Mouse (Mus musculus) Muller cell, postnatal 12 days (primary cell): ENCODE data around the gene Zfc3h1.

Source experiments
- DNase-seq: peaks from one replicate; pipeline ENCODE4 v3.0.0-alpha.2; 2015; ENCODE audit errors: inconsistent ontology term

Zfc3h1 gene

DNA sequence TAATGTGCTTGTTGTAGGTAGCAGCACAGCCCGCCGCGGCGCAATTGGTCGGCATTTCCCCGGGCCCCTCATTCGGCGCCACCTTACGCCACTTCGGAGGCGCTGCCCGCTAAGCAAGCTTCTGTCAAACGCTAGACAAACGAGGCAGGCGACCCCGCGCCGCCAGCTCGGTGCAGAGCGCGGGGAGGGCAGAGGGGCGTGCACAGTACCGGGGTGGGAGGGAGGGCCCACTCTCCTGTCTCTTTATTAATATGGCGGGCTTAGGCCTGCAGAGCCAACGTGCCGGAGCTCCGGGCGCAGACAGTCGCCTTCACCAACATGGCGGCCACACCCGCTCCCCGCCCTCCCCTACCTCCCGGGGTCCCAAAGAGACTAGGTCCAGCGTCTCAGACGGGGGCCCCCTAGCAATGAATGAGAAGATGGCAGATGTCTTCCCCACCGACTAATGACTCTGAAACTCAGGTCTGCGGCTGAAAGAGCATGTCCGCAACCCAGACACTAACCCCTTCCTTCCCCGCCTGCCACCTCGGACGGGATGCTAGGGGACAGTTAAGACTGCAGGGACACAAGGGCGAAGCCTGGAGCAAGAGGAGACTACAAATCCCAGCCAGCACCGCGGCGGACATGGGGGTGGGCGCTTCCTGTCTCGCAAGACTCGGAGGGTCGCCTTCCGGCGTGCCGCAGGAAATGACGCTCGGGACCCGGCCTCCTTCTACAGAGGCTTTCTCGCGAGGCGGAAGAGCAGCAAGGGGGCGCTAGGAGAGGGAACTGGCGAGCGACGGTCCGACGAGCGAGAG, at the start of gene Zfc3h1, which contains the start of gene Thap2:
Gene Zfc3h1, plus strand, starts transcription at position 739 of the 797 bp plus-strand sequence.
Gene Thap2, minus strand, starts transcription at position 223 of the 797 bp plus-strand sequence.
- DNase-seq: peak; percentile 100

DNA sequence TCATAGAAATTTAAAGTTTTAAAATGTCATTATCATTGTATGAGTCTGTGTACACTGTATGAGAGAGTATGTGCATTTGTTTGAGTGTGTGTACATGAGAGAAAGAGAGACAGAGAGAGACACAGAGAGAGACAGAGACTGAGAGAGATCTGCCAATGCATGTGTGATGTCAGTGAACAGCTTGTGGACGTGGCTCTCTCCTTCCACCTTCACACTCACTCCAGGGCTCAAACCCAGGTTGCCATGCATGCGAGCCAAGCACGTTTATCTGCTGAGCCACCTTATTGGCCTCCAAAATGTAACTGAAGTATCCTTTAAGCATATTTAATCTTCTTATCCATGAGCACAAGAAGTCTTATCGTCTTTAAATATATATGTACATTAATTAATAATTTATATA, 47.9 kb upstream of the Zfc3h1 start:
- no peak for DNase-seq

DNA sequence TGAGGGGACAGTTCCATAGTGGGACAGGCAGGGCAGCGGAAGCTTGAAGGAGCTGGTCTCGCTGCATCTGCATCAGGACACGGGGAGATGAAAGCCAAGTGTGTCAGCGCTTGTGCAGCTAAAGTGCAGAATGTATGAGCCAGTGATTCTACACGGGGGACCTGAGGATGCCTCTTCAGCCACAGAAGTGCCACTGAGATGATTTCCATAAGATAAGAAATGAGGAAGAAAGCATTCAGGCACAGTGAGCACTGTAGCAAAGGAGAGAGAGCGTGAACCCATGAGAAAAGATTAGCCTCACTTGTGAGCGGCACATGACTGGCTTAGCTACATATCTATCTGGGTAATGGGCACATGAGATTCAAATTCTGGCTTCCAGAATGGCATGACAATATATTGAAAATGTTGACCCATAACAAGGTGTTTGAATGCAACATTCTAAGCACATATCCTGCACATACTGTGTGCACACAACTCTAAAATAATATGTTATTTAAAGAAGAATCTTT, 44.9 kb upstream of the Zfc3h1 start:
- no peak for DNase-seq

DNA sequence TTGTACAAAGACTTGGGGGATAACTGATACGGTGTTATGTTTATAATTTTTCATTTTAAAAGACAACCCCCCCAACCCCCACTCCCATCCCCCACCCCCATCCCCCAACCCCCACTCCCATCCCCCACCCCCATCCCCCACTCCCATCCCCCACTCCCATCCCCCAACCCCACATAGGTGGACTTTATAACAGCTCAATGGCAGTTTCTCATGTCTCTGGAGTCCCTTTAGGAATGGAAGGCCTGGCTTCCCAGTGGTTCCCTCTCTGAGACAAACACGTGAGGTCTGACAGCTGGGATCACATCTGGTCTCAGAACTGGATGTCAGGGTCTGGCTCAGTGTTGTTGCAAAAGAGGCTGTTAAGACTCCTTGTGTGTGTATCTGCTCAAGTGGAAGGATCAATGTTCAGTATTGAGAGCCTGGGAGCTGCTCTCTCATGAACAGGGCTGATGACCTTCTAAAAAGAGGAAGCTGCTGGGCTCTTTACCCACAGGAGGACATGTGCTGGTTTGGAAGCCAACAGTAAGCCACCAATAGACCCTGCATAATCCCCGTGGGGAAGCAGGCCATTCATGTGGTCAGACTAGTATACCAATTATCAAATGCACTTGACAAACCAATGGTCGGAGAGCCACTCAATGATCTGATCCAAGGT, 41.9 kb upstream of the Zfc3h1 start:
- no peak for DNase-seq

DNA sequence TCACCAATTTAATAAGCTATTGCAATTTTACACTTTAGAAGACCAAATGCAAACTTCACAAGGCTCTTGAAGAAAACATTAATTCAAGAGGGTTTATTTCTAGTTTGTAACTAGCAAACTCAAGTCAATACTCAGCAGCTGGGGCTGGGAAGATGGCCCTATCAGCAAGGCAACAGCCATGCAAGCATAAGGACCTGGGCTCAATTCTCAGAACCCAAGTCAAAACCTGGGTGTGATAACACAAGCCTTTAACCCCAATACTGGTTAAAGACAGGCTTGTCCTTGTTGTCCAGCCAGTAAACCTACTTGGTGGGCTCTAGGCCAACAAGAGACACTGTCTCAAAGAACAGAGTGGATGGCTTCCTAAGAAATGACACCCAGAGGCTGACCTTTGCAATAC, 38.3 kb upstream of the Zfc3h1 start:
- DNase-seq: no peak

DNA sequence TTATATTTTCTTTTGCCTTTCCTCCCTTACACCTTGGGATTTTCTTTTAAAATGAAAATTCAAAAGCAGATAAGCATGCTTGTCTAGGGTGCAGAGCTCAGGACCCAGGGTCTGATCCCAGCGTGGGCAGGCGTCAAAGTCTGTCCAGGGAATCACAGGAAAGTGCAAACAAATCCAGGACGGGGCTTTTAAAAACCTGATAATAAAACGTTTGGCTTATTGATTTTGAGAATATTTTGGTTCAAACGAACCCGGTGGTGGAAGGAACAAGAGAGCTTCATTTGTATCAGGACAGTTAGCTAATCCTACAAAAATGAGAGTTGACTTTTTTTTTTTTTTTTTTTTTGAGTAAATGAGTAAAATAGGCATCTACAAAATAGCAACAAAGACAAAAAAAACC, 36.6 kb upstream of the Zfc3h1 start:
- DNase-seq: no peak

DNA sequence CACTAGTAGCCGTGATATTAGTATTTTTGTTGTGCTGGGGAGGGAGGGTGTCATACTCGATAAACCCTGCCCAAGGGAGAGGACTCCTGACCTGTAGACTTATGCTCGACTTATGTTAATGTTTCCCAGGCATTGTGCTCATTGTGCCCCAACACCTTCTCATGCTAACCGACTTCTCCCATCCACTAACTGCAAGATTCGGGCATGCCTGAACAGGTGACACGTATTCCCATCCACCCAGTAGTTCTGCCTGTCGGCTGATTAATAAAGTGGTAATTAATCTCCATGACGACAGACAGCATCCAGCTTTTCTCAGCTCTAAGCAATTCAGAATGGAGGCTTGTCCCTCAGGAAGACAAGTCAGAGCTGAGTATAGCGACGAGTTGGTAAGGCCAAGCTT, 35.7 kb upstream of the Zfc3h1 start:
- DNase-seq: no peak

DNA sequence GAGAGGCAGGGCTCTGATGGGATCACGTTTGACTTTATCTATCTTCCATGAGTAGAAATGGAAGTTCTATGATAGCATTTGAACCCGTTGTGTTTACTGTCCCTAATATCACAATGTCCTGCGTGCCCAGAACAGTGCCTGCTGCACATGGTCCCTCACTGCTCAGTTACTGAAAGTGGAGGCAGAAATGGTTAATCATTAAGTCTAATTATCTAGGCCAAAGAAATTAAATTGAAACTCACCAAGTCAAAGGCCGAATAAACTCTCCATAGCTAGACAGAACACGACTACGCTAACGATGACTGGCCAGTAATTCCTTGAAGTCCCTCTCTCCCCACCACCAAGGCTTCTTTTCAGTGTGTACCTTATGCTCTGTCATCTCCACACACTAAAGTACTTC, 35.2 kb upstream of the Zfc3h1 start:
- DNase-seq: no peak

DNA sequence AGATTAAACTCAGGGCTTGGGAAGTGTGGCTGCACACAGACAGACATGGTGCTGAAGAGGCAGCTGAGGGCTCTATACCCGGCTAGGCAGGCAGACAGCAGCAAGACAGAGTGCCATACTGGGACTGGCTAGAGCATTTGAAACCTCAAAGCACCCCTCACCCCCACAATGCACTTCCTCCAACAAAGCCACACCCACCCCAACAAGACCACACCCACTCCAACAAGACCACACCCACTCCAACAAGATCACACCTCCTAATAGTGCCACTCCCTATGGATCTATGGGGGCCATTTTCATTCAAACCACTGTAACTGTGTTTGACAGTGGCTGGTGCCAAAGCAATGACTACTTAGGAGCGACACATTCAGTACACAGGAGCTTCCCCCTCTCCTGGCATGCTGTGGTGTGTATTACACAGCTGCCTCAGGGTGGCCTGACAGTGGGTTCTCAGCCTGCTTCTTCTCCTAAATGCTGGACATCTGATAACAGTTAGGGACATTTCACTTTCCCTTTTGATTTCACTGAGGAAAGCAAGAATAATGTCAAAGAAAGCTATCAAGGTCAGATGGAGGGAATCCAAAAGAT, 33.9 kb upstream of the Zfc3h1 start:
- no peak for DNase-seq

DNA sequence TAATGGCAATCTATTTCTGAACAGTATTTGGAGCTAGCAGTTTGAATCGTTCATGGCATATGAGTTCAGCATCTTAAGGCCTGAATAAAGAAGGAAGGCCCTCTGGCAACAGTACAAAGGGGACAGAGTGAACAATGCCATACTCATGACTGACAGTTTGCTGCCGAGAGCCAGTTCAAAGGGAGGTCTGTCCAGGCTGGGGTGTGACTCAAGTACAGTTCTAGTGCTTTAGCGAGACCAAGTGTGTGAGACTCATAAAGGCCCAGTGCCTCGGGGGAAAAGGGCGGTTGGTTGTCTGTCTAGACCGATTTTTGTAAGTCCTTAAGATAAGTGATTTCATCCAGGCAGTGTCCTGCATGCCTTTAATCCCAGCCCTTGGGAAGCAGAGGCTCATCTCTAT, 30.2 kb upstream of the Zfc3h1 start:
- DNase-seq: peak; percentile 64

DNA sequence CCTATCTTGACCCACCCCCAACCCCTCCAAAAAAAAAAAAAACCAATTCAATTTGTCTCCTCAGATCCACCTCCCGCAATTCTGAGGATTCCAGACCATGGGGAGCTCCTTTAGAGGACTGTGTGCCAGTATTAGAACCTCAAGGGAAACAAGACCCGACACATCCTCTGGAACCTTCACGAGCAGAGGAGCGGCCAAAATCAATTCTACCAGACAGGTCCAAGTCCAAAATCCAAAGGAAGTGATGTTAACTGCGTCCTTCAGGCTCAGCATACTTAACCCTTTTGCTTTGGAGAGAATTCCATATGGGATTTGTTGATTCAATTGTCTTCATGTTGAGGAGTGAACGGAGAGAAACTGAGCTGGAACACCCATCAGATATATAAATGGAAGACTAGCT, 29.7 kb upstream of the Zfc3h1 start:
- no peak for DNase-seq

DNA sequence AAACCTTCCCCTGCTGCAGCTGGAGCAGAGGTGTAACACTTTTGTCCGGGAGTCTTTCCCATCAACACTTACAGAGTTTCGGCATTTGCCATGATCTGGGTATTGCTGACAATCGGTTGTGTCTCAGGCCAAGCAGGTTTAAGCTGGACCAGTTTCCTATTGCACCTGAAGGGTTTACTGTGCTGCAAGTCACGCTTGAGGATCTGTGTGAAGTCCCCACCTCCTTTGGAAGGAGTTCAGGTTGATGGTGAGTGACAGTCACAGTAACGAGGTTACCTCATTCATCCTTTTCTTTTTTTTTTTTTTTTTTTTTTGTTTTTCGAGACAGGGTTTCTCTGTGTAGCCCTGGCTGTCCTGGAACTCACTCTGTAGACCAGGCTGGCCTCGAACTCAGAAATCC, 28.7 kb upstream of the Zfc3h1 start:
- no peak for DNase-seq

DNA sequence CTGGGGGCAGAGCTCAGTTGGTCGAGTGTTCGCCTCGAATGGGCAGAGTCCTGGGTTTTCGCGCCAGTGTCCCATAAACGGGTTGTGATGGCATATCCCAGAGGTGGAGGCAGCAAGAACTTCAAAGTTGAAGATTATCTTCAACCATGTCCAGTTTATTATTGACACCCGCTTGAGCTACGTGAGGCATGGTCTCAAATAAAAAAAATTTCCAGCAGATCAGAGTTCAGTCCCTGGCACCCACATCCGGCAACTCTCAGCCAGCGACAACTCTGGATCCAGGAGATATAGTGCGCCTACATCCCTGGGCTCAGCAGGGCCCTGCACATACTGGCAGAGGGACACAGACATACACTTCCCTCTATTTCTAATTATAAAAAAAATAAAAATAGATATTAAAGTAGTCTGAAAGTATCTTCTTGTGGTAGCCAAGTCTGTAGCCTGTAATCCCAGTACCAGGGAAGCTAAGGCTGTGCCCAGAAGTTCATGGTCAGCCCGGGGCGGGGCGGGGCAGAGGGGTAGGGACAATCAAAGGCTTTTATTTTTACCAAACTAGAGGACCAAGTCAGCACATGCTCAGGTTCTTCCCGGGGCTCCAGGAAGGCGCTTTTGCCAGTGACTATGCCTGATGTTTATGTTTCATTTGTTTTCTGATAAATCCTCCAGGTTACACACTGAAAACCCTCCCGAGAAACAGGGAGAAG, 26.4 kb upstream of the Zfc3h1 start:
- DNase-seq: no peak

DNA sequence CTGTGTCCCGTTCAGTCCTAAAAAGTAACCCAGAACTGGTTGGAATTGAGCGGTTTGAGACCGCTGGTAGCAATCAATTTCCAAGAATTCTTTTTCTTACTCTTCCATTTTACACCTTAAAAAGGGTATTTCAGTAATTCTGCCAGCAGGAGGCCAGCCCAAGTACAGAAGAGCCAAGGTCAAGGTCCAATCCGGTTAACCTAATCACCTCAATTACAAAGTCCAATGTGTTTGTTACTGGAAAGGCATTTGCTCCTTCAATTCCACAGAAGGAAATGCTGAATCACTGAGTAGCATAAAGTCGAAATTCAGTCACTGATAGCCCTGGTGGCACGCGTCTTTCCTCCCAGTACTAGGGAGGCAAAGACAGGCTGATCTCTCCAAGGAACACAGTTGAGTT, 25.7 kb upstream of the Zfc3h1 start:
- DNase-seq: no peak

DNA sequence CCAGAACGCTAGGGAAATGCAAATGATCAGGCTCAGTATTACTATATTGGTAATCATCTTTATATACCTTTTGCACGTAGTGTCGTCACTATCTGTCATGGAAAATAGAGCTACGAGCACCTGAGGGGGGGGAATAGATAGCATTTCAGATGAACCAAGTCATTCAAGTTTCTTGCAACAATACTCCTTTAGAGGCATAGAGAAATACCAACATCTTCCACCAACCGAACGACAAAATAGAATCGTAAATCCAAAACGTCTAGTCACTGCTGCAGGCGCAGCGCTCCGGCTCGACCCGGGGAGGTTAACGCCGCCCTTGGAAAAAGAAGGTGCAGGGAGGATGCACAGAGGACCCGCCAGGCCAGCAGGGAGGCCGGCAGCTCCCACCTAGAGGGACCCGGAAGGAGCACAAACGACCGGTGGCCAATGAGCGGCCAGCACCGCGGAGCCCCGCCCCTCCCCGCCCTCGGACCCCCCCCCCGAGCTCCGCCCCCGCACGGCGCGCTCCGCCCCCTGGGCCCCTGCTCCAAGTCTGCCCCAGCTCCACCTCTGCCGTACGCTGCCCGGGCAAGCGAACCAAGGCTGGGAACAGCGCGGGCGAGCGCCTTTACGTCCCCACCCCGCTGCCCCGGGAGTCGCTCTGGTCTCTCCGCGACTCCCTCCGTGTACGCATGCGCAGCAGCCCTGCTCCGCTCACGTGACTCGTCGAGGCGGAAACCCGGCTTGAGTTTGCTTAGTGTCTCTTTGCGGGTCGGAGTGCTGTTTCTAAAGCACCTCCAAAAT, 22.7 kb upstream of the Zfc3h1 start, which contains the start of gene Tmem19:
Gene Tmem19, minus strand, starts transcription at position 662 of the 783 bp plus-strand sequence.
- DNase-seq: peak; percentile 98

DNA sequence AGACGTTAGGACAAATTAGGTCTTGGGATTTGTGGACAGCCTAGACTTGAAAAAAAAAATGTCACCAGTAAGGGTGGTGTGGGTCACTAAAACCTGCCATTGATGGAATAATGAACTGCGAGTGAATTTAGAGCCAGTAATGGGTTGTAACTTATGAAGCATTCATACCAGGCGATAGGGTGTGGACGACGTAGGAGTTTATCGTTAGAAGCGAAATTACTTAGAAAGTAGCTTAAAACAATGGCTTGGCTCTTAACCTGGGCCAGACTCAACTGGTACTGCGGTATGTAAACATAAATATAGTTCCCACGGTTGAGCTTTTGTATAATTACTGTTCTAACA, 22.2 kb upstream of the Zfc3h1 start:
- DNase-seq: no peak

DNA sequence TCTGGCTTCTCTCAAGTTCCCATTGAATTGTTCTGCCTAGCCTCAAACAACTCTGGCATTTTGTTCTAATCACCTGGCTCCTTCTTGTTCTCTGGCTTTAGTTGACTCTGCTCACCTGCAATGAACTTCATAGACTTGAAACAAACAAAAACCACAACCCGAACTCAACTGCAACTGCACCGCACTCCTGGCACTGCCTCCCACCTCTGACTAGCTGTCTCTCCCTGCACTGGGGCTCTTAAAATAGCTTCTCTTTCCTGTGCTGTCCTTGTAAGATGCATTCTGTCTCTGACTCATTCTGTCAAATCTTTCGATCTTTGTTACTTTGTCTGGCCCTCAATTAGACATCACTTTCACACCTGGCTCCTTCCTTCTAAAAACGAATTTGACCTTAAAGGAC, 21.6 kb upstream of the Zfc3h1 start:
- DNase-seq: no peak

DNA sequence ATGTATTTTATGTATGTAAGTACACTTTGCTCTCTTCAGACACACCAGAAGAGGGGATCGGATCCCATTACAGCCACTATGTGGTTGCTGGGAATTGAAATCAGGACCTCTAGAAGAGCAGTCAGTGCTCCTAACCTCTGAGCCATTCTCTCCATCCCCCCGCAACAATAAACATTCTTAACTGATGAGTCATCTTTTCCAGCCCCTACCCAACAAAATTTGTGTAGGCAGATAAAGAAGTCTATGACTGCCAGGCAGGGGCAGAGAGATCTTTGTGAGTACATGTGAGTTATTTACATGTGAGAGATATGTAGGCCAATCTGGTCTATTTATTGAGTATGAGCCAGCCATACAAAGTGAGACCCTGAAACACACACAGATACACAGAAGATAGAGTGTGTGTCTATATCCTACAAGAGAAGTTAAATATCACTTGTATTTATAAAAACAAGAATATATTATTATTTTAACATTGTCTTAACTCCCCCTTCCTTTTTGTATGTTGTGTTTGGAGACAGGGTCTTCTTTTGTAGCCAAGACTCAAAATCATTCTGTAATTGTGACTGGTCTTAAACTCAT, 3.2 kb upstream of the Zfc3h1 start:
- peak; percentile 64 for DNase-seq

DNA sequence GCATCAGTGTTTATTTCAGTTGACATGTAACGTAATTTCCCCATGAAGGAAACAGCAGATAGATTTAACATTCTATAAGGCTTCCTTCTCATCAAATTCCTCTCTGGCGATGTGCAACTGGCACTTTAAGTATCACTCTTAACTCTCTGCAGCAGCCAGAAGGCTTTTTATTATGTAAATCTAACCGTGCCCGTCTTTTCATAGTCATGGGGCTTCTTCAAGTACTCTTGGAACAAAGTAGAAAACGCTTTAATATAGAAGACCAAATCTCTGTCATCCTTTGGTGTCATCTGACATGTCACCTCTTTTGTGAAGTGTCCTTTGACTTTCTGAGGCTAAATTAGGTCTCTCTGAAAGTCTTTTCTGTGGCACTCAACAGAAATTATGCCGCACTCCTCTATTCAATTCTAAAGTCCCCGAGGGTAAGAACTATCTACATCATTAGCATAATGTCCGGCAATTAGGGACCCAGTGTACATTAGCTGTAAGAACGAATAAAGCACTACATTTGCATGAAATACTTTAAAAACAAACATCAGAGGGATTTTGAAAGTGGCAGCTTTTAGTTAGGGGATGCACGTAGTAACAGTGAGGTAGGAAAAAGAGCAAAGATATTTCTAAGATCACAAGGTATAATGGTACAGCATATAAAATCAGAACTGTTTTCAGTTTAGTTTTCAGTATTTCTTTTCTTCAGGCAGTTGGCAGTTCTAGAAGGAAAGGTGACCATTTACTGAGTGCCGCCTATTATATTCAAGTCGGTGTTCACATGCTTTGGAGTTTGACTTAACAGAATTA, 1.7 kb upstream of the Zfc3h1 start:
- peak; percentile 36 for DNase-seq

DNA sequence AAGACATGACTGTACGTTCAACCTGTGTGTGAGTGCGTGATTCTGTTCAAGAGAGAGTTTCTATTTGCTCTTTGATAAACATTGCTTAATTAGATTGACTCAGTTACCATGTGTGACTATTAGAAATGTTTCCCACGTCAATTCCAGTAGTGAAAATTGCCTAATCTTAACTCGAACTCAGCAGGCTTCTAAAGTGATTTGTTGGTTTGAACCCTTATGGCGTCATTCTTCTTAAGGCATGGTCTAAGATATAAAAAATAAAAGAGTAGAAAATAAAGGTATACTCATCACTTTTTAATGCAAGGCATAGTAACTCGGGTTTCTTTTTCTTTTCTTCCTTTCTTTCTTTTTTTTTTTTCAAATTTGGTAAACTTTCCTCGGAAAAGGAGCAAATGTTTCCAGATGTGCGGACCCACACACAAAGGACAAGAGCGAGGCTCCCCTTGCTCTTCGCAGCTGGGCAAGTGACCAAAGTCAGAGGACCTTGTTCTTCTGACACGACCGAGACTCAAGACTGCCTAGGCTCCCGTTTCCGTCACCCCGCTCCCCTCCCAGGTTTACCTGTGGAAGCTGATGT, 1.0 kb upstream of the Zfc3h1 start:
- peak; percentile 54 for DNase-seq
